Mouse (Mus musculus) fibroblast of lung, adult 2 months (primary cell): ENCODE results near the gene E130114P18Rik.

Experiments
- DNase-seq: peaks from one replicate; pipeline ENCODE4 v3.0.0-alpha.2; 2011; ENCODE audit warnings: low read depth

Gene E130114P18Rik

DNA sequence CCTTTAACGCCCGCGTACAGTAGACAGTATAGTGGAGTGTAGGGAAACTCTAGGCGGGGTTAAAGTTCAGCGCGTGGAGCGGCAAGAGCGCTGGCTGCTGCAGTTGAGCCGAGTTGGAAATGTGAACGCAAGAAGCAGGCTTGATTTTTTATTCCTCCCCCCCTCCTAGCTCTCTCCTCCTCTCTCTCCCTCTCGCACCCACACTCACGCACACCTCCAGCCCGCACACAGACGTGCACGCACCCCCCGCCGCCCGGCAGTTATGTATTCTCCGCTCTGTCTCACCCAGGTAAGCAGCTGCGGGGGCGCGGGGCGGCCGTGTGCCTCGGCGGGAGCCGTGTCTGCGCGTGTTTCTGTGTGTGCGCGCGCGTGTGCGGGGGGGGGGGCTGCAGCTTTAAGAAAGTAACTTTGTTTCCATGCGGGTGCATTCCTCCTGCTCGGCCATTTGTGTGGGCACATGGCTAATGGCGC, at the start of gene E130114P18Rik:
Gene E130114P18Rik (minus strand): TSS at position 373 of the 471 bp plus-strand sequence.
- no peak for DNase-seq

DNA sequence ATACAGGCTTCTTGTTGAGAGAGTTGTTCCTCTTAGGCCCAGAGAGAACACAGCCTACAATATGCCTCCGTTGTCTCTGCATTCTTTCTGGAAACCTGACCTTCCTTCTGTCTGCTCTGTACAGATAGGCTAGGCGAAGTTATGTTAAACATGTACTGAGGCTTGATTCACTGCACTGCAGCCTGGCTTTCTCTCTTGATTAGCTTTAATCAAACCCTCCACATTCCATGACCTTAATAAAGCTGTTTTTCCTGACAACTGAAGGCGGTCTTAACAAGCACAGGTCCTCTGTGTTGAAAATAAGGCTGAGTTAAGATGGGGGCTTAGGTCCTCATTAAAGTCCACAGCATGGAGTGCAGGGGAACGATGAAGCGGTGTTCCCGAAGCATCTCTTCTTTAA, 49.2 kb upstream of the E130114P18Rik start:
- DNase-seq: no peak

DNA sequence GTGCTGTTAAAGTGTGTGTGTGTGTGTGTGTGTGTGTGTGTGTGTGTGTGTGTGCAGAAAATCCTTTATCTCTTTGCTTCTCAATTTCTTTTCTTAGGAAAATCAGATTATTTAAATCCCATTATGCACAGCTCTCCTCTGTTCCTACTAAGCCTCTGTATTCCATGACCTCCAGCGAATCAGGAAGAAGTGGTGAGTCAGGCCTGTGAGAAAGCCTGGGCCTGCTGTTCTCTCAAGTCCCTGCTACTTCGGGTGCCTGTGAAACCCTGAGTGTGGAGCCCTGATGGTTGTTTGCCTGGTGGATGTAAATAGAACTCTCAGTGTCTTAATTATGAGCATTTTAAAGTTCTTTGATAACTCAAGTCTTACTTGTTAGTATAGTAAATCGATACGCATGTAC, 48.0 kb upstream of the E130114P18Rik start:
- no peak for DNase-seq

DNA sequence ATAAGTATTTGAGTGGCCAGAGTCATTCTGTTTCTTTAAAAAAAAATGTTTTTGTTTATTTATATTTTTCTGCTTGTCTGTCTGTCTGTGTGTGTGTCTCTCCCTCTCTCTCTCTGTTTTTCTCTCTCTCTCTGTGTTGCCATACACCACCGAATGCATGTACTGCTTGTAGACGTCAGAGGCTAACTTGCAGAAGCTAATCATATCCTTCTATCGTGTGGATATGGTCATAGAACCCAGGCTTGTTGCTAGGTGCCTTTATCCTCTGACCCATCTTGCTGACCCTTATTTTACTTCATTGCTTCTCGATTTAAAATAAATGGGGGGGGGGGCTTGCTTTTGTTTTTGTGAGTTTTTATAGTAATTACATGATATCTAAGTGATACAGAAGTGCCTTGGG, 47.6 kb upstream of the E130114P18Rik start:
- DNase-seq: no peak

DNA sequence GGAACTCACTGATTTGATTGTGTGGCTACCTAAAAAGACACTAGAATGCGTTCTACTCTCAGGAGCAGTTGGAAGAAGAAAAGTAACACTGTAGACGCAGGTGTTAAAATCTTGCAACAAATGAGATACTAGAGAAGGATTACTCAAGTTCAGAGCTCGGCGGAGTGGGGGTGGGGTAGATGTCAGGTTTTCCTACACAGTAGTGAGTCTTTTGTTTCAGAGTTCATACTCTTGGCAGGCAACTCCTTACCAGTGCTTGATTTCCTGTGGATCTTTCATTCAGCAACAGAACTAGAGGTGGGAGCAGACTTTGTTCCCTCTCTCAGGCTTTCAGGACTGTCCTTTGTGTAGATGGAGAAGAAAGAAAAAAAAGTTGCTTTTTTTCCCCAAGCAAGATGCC, 46.6 kb upstream of the E130114P18Rik start:
- no peak for DNase-seq

DNA sequence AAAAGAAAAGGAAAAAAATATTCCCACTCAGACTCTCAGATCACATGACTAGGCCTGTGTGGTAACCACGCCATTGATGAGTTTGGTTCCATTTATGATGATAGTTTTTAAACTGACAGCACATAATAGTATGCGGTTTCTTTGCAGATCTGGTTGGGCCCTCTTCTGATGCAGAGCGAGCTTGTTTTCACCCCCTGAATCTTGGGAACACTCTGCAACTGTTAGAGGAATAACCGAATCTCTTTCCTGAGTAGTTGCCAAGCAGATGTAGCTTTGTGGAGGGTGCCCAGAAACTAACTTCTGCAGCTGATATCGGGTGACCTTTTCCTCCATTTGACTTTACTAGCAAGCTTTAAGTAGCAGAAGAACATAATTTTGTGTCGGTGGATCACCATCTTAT, 45.6 kb upstream of the E130114P18Rik start:
- no peak for DNase-seq

DNA sequence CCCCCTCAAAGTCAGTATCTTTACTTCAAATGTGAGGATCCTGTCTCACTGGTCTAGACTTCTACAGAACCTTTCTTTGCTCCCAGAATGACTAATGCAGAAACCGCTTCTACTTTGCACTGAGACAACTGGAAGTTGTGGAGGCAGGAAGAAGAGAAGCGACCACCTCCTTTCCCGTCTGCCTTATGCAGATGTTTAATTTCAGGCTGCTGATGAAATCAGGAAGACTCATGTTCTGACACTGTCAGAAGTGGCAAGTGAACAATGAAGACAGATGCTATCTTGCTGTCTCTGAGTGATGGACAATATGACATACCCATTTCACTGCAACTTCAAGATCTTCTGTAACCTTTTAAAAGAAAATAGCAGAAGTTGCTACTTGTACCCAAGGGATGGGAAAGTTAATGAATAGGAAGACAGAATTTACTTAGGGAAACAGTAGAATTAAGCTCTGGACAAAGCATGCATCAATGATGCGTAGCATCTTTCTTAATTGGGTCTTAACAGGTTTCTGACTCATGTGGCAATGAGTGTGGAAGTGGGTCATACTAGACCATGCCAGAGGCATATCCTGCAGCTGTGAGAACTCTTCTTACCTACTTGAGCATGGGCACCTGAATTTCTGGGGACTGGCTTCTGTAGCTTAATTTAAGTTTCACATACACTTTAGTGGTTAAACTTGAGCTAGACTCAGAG, 43.8 kb upstream of the E130114P18Rik start:
- DNase-seq: no peak

DNA sequence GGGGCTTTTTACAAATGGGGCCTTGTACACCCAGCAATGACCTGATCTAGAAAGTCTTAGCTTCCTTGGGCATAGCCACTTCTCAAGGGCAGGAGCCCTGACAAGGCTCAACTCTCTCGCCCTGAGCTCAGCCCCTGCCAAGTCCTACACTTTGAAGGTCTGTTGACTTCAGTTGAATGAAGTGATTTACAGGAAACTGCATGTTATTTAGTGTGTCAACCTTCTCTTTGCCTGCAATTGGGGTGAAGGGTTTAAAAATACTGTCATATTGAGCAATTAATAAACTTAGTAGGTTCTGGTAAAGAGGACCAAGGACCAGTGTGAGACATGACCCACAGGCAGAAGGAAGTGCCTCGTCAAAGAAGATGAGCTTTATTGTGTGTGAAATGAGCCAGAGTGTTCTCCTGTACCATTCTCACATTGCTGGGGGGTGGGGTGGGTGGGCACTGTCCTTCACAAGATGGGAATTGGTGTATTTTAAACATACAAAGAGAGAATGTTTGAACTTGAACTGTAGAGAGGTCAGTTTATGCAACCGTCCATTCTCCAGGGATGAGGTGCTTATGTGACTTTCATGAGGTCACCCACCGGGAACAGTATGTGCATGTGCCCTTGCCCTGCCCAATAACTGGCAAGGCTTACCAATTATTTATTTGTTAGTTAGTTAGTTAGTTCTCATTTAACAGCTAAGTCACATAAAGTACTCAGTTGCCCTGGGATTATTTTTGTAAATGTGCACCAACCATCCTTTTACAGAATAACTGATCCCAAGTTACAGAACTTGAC, 42.8 kb upstream of the E130114P18Rik start:
- no peak for DNase-seq

DNA sequence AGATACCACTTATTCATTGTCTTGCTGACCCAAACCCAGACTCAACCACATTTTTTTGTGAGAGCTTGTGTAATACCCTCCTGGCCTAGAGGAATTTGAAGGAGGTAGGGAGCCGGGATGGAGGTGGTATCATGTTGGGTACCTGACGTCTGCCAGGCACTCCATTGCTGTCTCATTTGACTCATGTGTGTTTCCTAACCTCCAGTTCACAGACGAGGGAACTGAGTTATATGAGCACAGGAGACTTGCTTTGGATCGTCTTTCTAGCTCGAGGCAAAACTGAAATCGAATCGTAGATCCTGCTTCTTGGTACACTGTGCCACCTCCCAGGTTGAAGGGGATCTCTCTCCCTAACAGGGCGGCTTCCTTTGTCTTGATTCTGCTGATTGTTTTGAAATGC, 41.2 kb upstream of the E130114P18Rik start:
- DNase-seq: no peak

DNA sequence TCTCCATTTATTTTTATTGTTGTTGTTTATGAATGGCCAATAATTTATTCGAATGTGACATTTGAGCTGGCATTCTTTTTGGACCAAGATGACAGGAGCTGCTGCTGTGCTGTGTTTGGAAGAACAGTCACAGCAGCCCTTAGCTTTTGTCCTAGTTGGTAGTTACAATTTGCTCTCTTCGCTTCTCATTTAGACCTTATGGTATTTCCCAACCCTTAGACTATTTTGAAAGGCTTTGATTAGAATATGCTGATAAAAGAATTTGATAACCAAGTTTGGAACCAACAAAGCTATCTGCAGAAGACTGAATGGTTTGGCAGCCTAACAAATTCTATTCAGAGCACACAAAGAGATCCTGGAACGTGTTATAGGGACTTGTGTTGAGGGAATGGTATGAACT, 40.6 kb upstream of the E130114P18Rik start:
- no peak for DNase-seq

DNA sequence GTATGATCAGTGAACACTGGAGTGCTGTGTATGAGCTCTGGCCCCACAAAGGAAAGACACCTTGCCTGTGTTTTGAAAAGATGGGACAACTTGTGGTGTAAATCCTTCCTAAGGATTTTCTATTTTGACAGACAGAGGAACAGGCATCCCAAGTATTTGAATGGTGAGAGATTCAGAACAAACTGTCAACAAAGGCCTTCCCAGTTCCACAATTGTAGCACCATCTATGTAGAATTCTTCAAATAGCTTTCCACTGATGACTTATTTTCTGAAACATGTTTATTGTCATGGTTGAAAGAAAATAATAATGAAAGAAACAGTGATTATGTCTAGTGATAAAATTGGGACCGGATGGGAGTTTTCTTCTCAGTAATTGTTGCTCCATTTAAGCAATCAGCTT, 39.9 kb upstream of the E130114P18Rik start:
- DNase-seq: no peak

DNA sequence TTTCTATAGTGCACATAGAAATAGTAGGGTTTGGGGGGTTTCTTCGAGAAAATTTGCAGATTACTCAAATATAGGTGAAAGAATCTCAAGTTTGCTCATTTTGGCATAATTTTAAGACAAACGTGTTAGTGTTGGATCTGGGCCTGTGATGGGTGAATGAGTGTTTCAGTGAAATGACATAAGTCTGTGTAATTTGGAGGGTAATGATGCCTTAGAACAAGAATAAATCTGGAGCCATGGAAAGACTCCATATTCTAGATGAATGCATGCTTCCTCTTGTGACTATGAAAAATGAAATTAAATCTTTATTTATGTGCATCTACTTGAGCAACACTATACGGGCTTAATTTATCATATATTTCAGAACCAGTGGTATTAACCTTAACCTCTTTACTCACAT, 38.9 kb upstream of the E130114P18Rik start:
- DNase-seq: no peak

DNA sequence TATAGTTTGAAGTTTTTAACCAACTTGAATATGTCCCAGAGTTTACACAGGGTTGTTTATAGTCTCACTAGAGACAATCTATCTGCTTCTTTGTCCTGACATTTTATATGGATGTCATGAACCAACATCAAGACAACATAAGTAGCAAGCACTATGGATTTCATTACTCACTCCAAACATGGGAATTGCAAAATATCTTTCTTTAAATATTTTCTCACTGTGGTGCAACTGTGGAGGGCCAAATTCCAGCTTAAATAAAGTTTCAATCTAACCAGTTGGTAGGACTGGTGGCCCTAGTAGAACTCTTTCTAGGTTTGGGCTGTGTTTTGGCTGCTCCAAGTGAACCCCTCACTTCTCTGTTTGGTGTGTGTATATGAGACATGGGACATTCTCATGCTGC, 38.1 kb upstream of the E130114P18Rik start:
- no peak for DNase-seq

DNA sequence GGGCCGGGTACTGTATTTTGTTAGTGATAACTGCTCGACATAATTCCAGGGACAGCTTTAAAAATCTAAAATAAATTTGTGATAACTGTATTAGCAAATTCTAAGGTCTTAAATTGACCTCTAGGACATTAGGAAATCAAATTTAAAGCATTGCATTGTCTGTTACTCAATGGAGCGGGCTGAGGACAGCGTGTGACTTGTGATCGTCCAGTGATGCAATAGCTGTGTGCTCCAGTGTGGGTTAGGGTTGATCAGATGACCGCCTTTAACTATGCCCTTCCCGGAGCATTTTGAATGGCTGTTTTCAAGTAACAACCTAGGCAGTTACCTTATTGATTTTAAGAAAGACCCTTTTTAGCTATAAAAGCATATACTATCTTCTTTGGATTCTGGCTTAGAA, 36.6 kb upstream of the E130114P18Rik start:
- no peak for DNase-seq

DNA sequence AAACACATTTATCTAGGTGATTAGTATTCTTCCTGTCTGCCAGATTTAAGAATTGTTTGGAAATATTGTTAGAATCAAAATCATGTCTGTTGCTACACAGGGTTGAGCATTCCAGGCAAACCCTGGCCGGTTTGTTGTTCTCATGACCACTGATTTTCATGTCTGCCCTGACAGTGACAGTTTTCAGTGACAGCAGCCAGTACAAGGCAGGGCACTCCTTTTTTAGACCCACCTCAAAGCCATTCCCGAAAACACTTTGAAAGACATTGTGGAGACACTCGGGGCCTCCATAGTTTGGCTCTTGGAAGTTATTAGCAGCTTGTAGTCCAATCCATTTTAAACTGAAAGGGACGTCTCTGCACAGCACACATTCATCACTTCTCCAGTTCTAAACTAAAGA, 36.1 kb upstream of the E130114P18Rik start:
- no peak for DNase-seq

DNA sequence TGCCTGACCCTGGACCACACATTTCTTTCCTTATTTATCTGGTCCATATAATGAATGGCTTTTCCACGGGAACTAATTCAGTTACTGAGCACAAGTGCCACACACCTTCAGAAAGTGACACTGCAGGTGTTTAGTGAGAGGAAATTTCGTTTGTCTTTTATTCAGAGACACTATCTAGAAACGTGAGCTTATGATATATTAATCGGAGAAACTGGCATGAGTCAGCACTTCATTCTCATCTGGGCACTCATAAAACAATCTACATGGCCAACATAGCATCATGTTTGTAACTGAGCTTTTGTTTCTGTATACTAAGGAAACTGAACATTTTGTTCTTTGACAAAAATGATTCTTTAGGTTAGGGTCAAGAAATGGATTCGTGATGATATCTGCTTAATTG, 35.2 kb upstream of the E130114P18Rik start:
- no peak for DNase-seq

DNA sequence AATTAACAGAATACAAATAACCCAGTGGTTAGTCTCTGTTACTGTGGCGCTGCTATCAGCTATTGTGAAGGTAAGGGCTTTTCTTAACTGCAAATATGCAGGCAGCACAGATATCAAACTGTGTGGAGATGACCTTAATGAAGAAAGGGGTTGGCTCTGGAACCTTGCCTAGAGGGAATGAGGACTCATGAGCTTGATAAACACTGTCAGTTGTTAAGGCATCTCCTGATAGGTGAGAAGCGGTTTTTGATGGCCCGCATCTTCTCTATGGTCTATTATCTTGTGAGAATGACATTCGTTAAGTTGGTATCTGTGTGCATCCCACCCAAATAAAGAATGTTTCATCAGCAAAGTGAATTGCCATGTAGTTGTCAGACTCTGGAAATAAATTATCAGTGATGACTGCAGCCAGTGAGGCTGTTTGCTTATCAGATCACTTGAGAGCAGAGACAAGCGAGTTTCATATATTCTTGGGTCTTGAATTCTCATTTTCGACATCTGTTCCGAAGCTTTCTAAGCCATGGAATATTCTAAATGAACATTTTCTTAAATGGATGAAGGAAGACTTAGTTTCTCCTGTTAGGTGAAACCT, 32.6 kb upstream of the E130114P18Rik start:
- no peak for DNase-seq

DNA sequence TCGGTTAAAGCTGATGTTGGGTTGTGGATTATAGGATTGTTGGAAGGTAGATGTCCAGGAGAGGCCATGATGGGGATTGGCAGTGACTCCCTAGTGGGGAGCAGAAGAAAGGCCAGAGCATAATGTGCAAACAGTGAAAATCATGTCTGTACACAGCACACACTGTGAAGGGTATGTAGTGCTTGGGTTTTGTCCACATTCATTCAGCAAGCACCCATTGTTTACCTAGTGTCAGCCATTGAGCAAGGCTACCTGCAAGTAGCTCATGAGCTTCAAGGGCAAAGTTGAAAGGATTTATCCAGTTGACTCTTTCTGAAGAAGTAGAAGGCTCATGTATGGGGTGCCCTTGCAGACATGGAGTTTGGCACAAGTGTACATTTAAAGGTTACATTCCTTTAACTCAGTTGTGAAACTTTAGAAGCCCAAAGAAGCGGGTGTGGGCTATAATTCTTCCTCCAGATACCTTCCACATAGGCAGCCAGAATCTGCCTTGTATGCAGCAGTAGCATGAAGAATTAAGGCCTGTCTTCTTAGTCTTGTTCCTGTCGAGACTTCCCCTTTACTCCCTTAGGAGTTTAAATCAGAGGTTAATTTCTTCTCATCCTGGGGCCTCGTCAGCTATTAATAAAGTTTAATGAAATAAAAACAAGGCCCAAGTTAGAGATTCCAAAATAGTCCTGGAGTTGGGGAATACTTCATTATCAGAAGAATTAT, 31.9 kb upstream of the E130114P18Rik start:
- no peak for DNase-seq

DNA sequence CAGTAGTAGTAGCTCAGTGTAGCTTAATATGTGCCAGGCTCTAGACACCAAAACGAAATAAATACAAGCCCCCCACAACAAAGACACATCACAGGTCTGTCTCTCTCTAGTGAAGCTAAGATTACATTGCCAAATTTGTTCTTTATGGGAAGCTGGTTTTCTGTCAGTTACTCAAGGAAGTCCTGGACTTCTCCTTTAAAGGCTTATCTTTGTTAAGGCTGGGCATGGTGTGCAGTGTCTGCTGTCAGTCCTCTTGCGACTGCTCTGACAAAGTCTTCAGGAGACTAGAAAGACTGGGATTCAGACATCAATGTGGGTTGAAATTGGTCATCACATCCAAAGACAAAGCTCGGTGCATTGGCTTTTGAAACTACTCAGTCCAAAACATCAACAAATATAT, 31.0 kb upstream of the E130114P18Rik start:
- no peak for DNase-seq

DNA sequence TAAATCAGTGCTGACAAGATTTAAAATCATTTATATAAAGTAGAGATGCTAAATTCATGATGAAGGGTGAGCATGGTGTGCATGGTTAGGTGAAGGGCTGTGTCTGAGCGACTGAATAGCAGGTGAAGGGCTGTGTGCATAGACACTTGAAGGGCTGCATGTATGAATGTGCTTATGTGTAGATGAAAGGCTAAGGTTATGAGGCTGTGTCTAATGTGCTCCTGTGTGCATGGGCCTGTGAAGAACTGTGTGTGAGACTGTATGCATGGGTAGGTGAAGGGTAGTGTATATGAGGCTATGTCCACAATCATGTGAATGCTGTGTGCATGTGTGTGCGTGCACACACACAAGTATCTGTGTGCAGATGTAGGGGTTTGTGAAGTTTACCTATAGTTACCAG, 29.0 kb upstream of the E130114P18Rik start:
- DNase-seq: no peak

DNA sequence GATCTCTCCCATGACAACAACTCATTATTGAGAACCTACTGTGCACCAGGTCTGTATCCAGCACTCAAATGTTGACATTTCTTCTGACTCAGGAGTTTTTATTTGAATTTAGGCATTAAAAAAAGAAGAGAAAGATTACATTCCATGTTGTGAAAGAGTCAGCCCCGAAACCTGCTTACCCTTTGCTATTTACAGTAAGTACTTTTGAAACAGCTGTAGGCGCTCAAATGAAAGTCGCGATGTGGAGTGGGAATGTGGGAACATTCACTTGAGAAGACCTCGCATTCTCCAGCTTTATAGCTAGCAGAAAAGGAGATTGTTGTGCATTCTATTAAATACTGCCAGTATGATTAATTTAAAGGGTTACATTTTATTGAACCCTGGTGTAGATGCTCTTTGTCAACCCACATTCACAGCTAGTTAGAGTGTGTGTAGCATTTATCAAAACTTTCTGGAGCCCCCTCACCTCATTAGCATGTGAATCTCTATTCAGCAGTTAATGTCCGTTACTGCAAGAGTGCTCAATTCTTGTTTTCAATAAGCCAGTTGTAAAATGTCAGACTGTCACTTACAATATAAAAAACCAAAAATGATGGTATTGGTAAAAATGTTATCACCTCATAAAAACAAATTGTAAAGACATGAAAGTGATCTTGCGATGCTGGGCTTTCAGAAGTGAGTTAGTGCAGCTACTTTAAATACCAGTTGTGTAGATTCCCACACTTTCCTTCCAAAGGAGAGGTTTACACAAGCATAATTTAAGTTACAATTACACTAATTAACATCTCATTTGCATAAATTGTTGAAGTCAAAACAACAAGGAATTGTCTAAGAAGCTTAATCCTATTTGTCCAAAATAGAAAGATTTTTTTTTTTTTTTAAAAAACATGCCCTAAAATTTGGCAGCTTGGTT, 28.3 kb upstream of the E130114P18Rik start:
- DNase-seq: no peak
